10 mouse cellular contexts compared by ENCODE assay signal in the genomic region with DNA sequence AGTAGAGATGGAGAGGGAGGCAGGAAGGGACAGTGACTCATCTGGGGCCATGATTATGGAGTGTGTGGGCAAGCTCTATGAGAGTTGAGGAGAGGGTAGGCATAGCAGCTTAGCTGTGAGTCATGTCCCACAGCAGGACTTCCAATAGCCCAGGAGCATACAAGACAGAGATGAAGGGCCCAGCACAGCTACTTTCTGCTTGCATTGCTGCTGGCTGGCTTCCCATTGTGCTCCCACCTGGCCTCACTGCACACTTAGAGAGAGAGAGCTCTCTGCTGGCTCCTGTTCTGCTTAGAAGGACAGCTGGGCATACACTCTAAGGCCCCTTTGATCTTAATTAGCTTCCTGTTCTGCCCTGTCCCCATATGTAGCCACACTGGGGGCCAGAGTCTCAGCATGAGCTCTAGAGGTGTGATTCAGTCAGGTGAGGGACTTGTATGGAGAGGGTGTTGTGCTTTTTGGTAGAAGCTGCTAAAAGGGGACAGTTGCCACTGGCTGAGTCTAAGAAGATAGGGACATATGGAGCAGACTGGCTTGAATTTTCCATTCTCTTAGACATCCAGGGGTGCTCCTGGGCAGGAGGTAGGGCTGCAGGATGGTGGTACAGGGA. TPM values are rescaled to one million over a fixed set of nuclear protein-coding genes. Genes with fewer than 3 reads are reported as not detected.
A peak's percentile ranks its signal among the peaks of the same experiment; 100 is the strongest.
DNase-seq lines count a peak whose midpoint lies in the region; ATAC-seq and TF ChIP-seq lines count a peak whose summit lies in the region.
"Had no signal": no experiment of that assay in that cellular context is flagged by ENCODE, and none has a peak within 500 bp of the region (broad histone marks: within the 10 kb centered on the region; RNA-seq: fewer than 3 reads in every experiment).

No protein-coding gene starts in this region.

- POLR2A ChIA-PET in Patski (lab: Charles Lee): no interaction called here

- ATAC-seq in heart, embryonic 14.5 days (ENCODE audit: insufficient number of reproducible peaks, insufficient read depth, low FRiP score, low read depth): no peak
- ATAC-seq in lung, embryonic 16.5 days (ENCODE audit: low read depth): peak; percentile 28; the same call in 1 of the 2 replicates
- peak; percentile 87 for ATAC-seq in Patski
- ATAC-seq in liver, embryonic 12.5 days: no peak
- ATAC-seq: activated CD4-positive, CD25-positive, alpha-beta regulatory T cell, adult 4 months had no signal

- CTCF ChIA-PET in Patski (lab: Charles Lee): interaction anchor here (1.2 to 1.5 kb wide), 2 partner anchors 10 to 52 kb away, joined by 3 to 4 read pairs; no protein-coding TSS in a partner anchor

- H3K4me2 ChIP-seq in heart, embryonic 14.5 days (ENCODE audit: low read length): no peak overlapping the region
- H3K4me2 ChIP-seq in lung, embryonic 16.5 days (ENCODE audit: low read depth, low read length): no peak overlapping the region
- no peak overlapping the region for H3K4me2 ChIP-seq in liver, embryonic 12.5 days

- no peak for TF ChIP-seq CTCF in Patski (IDR thresholded peaks at IDR 0.05)

- H3K9ac ChIP-seq in heart, embryonic 14.5 days (ENCODE audit: low read length): no peak overlapping the region
- H3K9ac ChIP-seq in lung, embryonic 16.5 days (ENCODE audit: low read length): no peak overlapping the region
- no peak overlapping the region for H3K9ac ChIP-seq in liver, embryonic 12.5 days

- DNase-seq in heart, adult 18-20 months: no peak
- DNase-seq in lung, postnatal 10 days: no peak
- DNase-seq in Patski (ENCODE audit: low read depth, low spot score): no peak
- DNase-seq in cerebellum, postnatal 14 days: peak; percentile 52 to 60
- DNase-seq in thymus, postnatal 25 days: no peak
- DNase-seq: kidney, postnatal 4 days had no signal

- no peaks in the 10 kb centered on the region for H3K27me3 ChIP-seq in heart, embryonic 14.5 days (ENCODE audit: control insufficient read depth, insufficient read depth, low read length)
- H3K27me3 ChIP-seq in lung, embryonic 16.5 days (ENCODE audit: control insufficient read depth, insufficient read depth, low read depth, low read length): no peaks in the 10 kb centered on the region
- H3K27me3 ChIP-seq in Patski: no peaks in the 10 kb centered on the region
- no peaks in the 10 kb centered on the region for H3K27me3 ChIP-seq in liver, embryonic 12.5 days (replicated peaks)

- H3K27ac ChIP-seq in heart, embryonic 14.5 days (replicated peaks in 1 of 2; ENCODE audit: control insufficient read depth in 1 of 2, insufficient read depth in 1 of 2, low read depth in 2 of 2, low read length in 2 of 2): peak overlapping the region; percentile 46 to 61; a peak in 3 of 4 replicates
- H3K27ac ChIP-seq in lung, embryonic 16.5 days (ENCODE audit: low read length): peak overlapping the region; percentile 72
- H3K27ac ChIP-seq in liver, embryonic 12.5 days: no peak overlapping the region

- in situ Hi-C loops in Patski (cut with MboI; ENCODE audit: low pct_unique_long_range_greater_than_20kb): no loop called here

- H3K9me3 ChIP-seq in heart, embryonic 14.5 days (ENCODE audit: control insufficient read depth, low read length): no peaks in the 10 kb centered on the region
- H3K9me3 ChIP-seq in lung, embryonic 16.5 days (ENCODE audit: control insufficient read depth, low read length): no peaks in the 10 kb centered on the region
- H3K9me3 ChIP-seq in liver, embryonic 12.5 days (replicated peaks): no peaks in the 10 kb centered on the region

- H3K36me3 ChIP-seq in heart, embryonic 14.5 days (ENCODE audit: control insufficient read depth, insufficient read depth, low read length): no peaks in the 10 kb centered on the region
- no peaks in the 10 kb centered on the region for H3K36me3 ChIP-seq in lung, embryonic 16.5 days (ENCODE audit: control insufficient read depth, insufficient read depth, low read length)
- no peaks in the 10 kb centered on the region for H3K36me3 ChIP-seq in liver, embryonic 12.5 days

- H3K4me1 ChIP-seq in heart, embryonic 14.5 days (ENCODE audit: control insufficient read depth in 2 of 2, insufficient read depth in 2 of 2, low read length in 2 of 2): peaks cover 42 to 65% of the 10 kb centered on the region in 2 experiments
- H3K4me1 ChIP-seq in lung, embryonic 16.5 days (replicated peaks; ENCODE audit: control insufficient read depth, insufficient read depth, low read length): peaks cover 53% of the 10 kb centered on the region
- 0 out of 2 replicates have a peak, but pooled peaks cover 6% of the 10 kb centered on the region for H3K4me1 ChIP-seq in liver, embryonic 12.5 days

- no peak overlapping the region for H3K4me3 ChIP-seq in heart, embryonic 14.5 days (ENCODE audit: control insufficient read depth in 1 of 2, insufficient read depth in 1 of 2, low read depth in 1 of 2, low read length in 2 of 2)
- H3K4me3 ChIP-seq in lung, embryonic 16.5 days (ENCODE audit: low read length): no peak overlapping the region
- no peak overlapping the region for H3K4me3 ChIP-seq in liver, embryonic 12.5 days

RNA-seq across cellular contexts. Expression of gene Inpp5a, which starts 26.8 kb away (rescaled TPM):
- polyA plus RNA-seq in heart, embryonic 14.5 days (2014; fragmentation: Nextera tagmentation; extraction: Ambion mirVana): 89.9 and 93.9 TPM in 2 replicates
- total RNA-seq in heart, adult 18-20 months (2021): 100 to 1,000 TPM; 293 to 297 TPM
- polyA plus RNA-seq in lung, embryonic 16.5 days (2015; fragmentation: Nextera tagmentation; extraction: Ambion mirVana): 26.8 and 28.8 TPM in 2 replicates
- 25.5 TPM for polyA plus RNA-seq in Patski (2021)
- polyA plus RNA-seq in liver, embryonic 12.5 days (2016; fragmentation: Nextera tagmentation; extraction: Ambion mirVana): 10.1 and 11.0 TPM in 2 replicates

Comparison
In these comparisons a context has a peak if more than half of its experiments do, and no peak if none do; other contexts are left out.
1. ATAC-seq: peak in lung, embryonic 16.5 days (single experiment) and Patski (single experiment); none in heart, embryonic 14.5 days (single experiment) and liver, embryonic 12.5 days (single experiment).
2. DNase-seq: peak in cerebellum, postnatal 14 days (2 of 2); none in heart, adult 18-20 months (0 of 2), lung, postnatal 10 days (single experiment), Patski (single experiment) and thymus, postnatal 25 days (single experiment).